In genomic region chr6:72678631-72679030, GRCm38 (mm10) we compare ENCODE assay signal across 10 mouse cellular contexts.
A peak's percentile ranks its signal among the peaks of the same experiment; 100 is the strongest.
DNase-seq lines count a peak whose midpoint lies in the region; ATAC-seq and TF ChIP-seq lines count a peak whose summit lies in the region.
"Had no signal": no experiment of that assay in that cellular context is flagged by ENCODE, and none has a peak within 500 bp of the region (broad histone marks: within the 10 kb centered on the region; RNA-seq: fewer than 3 reads in every experiment).

No protein-coding gene starts in this region.

- WGBS in heart, embryonic 15.5 days: 56% methylated on average over 9 of the region's 9 CpGs
- WGBS in heart, adult 2 months: 64% methylated on average over 9 of the region's 9 CpGs

- no peak for TF ChIP-seq POLR2A in heart, adult 2 months (IDR thresholded peaks at IDR 0.05; ENCODE audit: insufficient read depth, low read depth, low read length)

- H3K27ac ChIP-seq in heart, embryonic 15.5 days: peak overlapping the region; percentile 55; the same call in 1 of the 2 replicates
- no peak overlapping the region for H3K27ac ChIP-seq in heart, adult 2 months

- no peak overlapping the region for H3K4me3 ChIP-seq in heart, embryonic 15.5 days
- no peak overlapping the region for H3K4me3 ChIP-seq in heart, adult 2 months

- intact Hi-C loops in heart, adult 2 months (cut with DNase I): no loop called here

- no peak for DNase-seq in heart, adult 2 months
- DNase-seq in adipocyte (ENCODE audit: low spot score): peak; percentile 53
- peak; percentile 46 to 59 for DNase-seq in kidney, adult 8-10 months
- DNase-seq in lung, postnatal 14 days: peak; percentile 62
- DNase-seq in frontal cortex, postnatal 25 days (ENCODE audit: low spot score in 2 of 2): no peak
- no peak for DNase-seq in embryo, embryonic 10.5 days (ENCODE audit: low spot score)
- DNase-seq: right cerebral cortex, postnatal 14 days had no signal

- H3K36me3 ChIP-seq in heart, embryonic 15.5 days: no peaks in the 10 kb centered on the region
- H3K36me3 ChIP-seq in heart, adult 2 months (ENCODE audit: control insufficient read depth, insufficient read depth, low read length): peaks cover 2% of the 10 kb centered on the region; the same call in 1 of the 2 replicates
- H3K36me3 ChIP-seq: G1E had no signal

- peaks cover 2% of the 10 kb centered on the region; the same call in 1 of the 2 replicates for H3K79me2 ChIP-seq in heart, adult 2 months (replicated peaks; ENCODE audit: control insufficient read depth, insufficient read depth, low read length)

- TF ChIP-seq EP300 in heart, adult 2 months (IDR thresholded peaks at IDR 0.05; ENCODE audit: insufficient read depth, low read depth, low read length): no peak

- H3K9ac ChIP-seq in heart, embryonic 15.5 days: no peak overlapping the region
- no peak overlapping the region for H3K9ac ChIP-seq in heart, adult 2 months (ENCODE audit: low read depth, low read length)

- H3K9me3 ChIP-seq in heart, embryonic 15.5 days (replicated peaks): no peaks in the 10 kb centered on the region
- H3K9me3 ChIP-seq: G1E had no signal

- ATAC-seq in heart, embryonic 15.5 days (replicated peaks; ENCODE audit: insufficient number of reproducible peaks, insufficient read depth, low FRiP score, low read depth): no peak
- ATAC-seq in granulocyte monocyte progenitor cell, adult 5-6 weeks (replicated peaks; ENCODE audit: poor library complexity, severe bottlenecking): no peak

- peaks cover 53% of the 10 kb centered on the region for H3K4me1 ChIP-seq in heart, embryonic 15.5 days (replicated peaks)
- H3K4me1 ChIP-seq in heart, adult 2 months (ENCODE audit: control insufficient read depth, insufficient read depth, low read length): peaks cover 13% of the 10 kb centered on the region

- no peak overlapping the region for H3K4me2 ChIP-seq in heart, embryonic 15.5 days

- H3K27me3 ChIP-seq in heart, embryonic 15.5 days: no peaks in the 10 kb centered on the region
- no peaks in the 10 kb centered on the region for H3K27me3 ChIP-seq in heart, adult 2 months (ENCODE audit: control insufficient read depth, insufficient read depth, low read length)

- TF ChIP-seq CTCF in heart, adult 2 months (IDR thresholded peaks at IDR 0.05): no peak

Comparison
In these comparisons a context has a peak if more than half of its experiments do, and no peak if none do; other contexts are left out.
1. DNase-seq: peak in adipocyte (single experiment), kidney, adult 8-10 months (2 of 2) and lung, postnatal 14 days (single experiment); none in heart, adult 2 months (0 of 2), frontal cortex, postnatal 25 days (0 of 2) and embryo, embryonic 10.5 days (single experiment).